Mouse (Mus musculus) ES-E14 (cell line): ENCODE results near the gene Ttll13.

Source experiments
- CHD2 ChIP-seq: IDR thresholded peaks from 2 replicates; pipeline ENCODE4 v1.6.1; 2014; ENCODE audit warnings: mild to moderate bottlenecking, low read depth, low read length, inconsistent platforms
- HCFC1 ChIP-seq: IDR thresholded peaks from 2 replicates; pipeline ENCODE4 v1.6.1; 2012; ENCODE audit warnings: low read length, inconsistent platforms, borderline replicate concordance; ENCODE audit not compliant: insufficient read depth
- MAFK ChIP-seq: IDR thresholded peaks from 2 replicates; pipeline ENCODE4 v1.6.1; 2014; ENCODE audit warnings: mild to moderate bottlenecking, low read depth, low read length, inconsistent platforms; ENCODE audit not compliant: insufficient read depth
- ZC3H11A ChIP-seq: IDR thresholded peaks from 2 replicates; pipeline ENCODE4 v1.6.1; 2012; ENCODE audit warnings: low read depth, mild to moderate bottlenecking, inconsistent platforms, low read length, borderline replicate concordance
- ZNF384 ChIP-seq: IDR thresholded peaks from 2 replicates; pipeline ENCODE4 v1.6.1; 2012; ENCODE audit warnings: low read depth, low read length, inconsistent platforms

GRCm38 (mm10) chr7:80281646-80282045 is 35.5 kb downstream of the Ttll13 start:
- TF ChIP-seq HCFC1 (no peak), ZC3H11A (no peak), CHD2 (no peak), ZNF384 (no peak), MAFK (no peak)
